Mouse (Mus musculus): ENCODE data around the gene Gm12216. TPM values are rescaled to one million over a fixed set of nuclear protein-coding genes. Genes with fewer than 3 reads are reported as not detected.

Gene Gm12216
- polyA plus RNA-seq, 1 experiment: 1.6 TPM

- Histone ChIP-seq H3K4me3 (peak within 1 kb of the TSS; percentile 89), H3ac (ENCODE audit: control insufficient read depth, insufficient read length) (peak within 1 kb of the TSS; percentile 78), H3K36me3 (ENCODE audit: control insufficient read depth, insufficient read depth) (peaks cover 15% of the 10 kb centered on the region), H3K4me2 (ENCODE audit: low read depth) (peak within 1 kb of the TSS; percentile 86), H3K27me3 (ENCODE audit: control insufficient read depth, insufficient read depth, insufficient read length) (no peaks in the 10 kb centered on the region), H3K79me2 (ENCODE audit: control insufficient read depth, insufficient read depth) (peaks cover 29% of the 10 kb centered on the region)
- TF ChIP-seq MAX (IDR thresholded peaks at IDR 0.05; ENCODE audit: low read depth): no peak
- TF ChIP-seq E2F4 (IDR thresholded peaks at IDR 0.05; ENCODE audit: insufficient read depth): no peak
- TF ChIP-seq CEBPB (IDR thresholded peaks at IDR 0.05; ENCODE audit: insufficient read depth, poor library complexity, severe bottlenecking): no peak
- TF ChIP-seq REST (IDR thresholded peaks at IDR 0.05; ENCODE audit: insufficient read depth, insufficient read length): peak; percentile 17
- peak; percentile 85 for TF ChIP-seq POLR2A (IDR thresholded peaks at IDR 0.05; ENCODE audit: insufficient read length, low read depth)
- TF ChIP-seq POLR2AphosphoS2 (IDR thresholded peaks at IDR 0.05; ENCODE audit: insufficient read length, low read depth): peak; percentile 93
- TF ChIP-seq MYOG (IDR thresholded peaks at IDR 0.05; ENCODE audit: control insufficient read depth in 1 of 3, insufficient read depth in 1 of 3, insufficient read length in 2 of 3, low read depth in 2 of 3): peak in 2 of 3 experiments; percentile 46 to 71
- TF ChIP-seq TCF12 (IDR thresholded peaks at IDR 0.05; ENCODE audit: insufficient read depth, poor library complexity, severe bottlenecking): no peak
- TF ChIP-seq SRF (IDR thresholded peaks at IDR 0.05; ENCODE audit: control insufficient read depth, insufficient read length, low read depth): no peak
- peak in 2 of 3 experiments; percentile 58 to 74 for TF ChIP-seq MYOD1 (IDR thresholded peaks at IDR 0.05; ENCODE audit: control insufficient read depth in 1 of 3, insufficient read length in 2 of 3, low read depth in 2 of 3)
Measured at GRCm38 (mm10) chr11:53769760-53770124, 89.3 kb downstream of the Gm12216 start, which contains the start of gene Irf1. TSS of gene Irf1 (plus strand) at chr11:53770014.

- no peak for TF ChIP-seq MYOD1 (IDR thresholded peaks at IDR 0.05; ENCODE audit: control insufficient read depth in 1 of 3, insufficient read length in 2 of 3, low read depth in 2 of 3)
- TF ChIP-seq CEBPB (IDR thresholded peaks at IDR 0.05; ENCODE audit: insufficient read depth, poor library complexity, severe bottlenecking): no peak
- no peak for TF ChIP-seq POLR2A (IDR thresholded peaks at IDR 0.05; ENCODE audit: insufficient read length, low read depth)
- TF ChIP-seq MAX (IDR thresholded peaks at IDR 0.05; ENCODE audit: low read depth): no peak
- no peak for TF ChIP-seq REST (IDR thresholded peaks at IDR 0.05; ENCODE audit: insufficient read depth, insufficient read length)
- no peak for TF ChIP-seq USF1 (IDR thresholded peaks at IDR 0.05; ENCODE audit: low read depth)
- TF ChIP-seq TCF3 (IDR thresholded peaks at IDR 0.05; ENCODE audit: insufficient read length, low read depth): no peak
- no peak for TF ChIP-seq E2F4 (IDR thresholded peaks at IDR 0.05; ENCODE audit: insufficient read depth)
- no peak for TF ChIP-seq SRF (IDR thresholded peaks at IDR 0.05; ENCODE audit: control insufficient read depth, insufficient read length, low read depth)
- no peak for TF ChIP-seq POLR2AphosphoS2 (IDR thresholded peaks at IDR 0.05; ENCODE audit: insufficient read length, low read depth)
- TF ChIP-seq MYOG (IDR thresholded peaks at IDR 0.05; ENCODE audit: control insufficient read depth in 1 of 3, insufficient read depth in 1 of 3, insufficient read length in 2 of 3, low read depth in 2 of 3): no peak
- no peak for TF ChIP-seq TCF12 (IDR thresholded peaks at IDR 0.05; ENCODE audit: insufficient read depth, poor library complexity, severe bottlenecking)
- peaks cover 10% of the 10 kb centered on the region for H3K36me3 ChIP-seq (ENCODE audit: control insufficient read depth, insufficient read depth)
- peak overlapping the region; percentile 66 for H3K4me2 ChIP-seq (ENCODE audit: low read depth)
- no peak overlapping the region for H3ac ChIP-seq (ENCODE audit: control insufficient read depth, insufficient read length)
- H3K27me3 ChIP-seq (ENCODE audit: control insufficient read depth, insufficient read depth, insufficient read length): no peaks in the 10 kb centered on the region
- H3K4me3 ChIP-seq: peak overlapping the region; percentile 89
- peaks cover 29% of the 10 kb centered on the region for H3K79me2 ChIP-seq (ENCODE audit: control insufficient read depth, insufficient read depth)
Measured at GRCm38 (mm10) chr11:53769185-53769576, 89.9 kb downstream of the Gm12216 start.

GRCm38 (mm10) chr11:53768422-53769184 is 90.5 kb downstream of the Gm12216 start:
- H3K36me3 ChIP-seq (ENCODE audit: control insufficient read depth, insufficient read depth): peaks cover 6% of the 10 kb centered on the region
- H3ac ChIP-seq (ENCODE audit: control insufficient read depth, insufficient read length): no peak overlapping the region
- H3K79me2 ChIP-seq (ENCODE audit: control insufficient read depth, insufficient read depth): peaks cover 29% of the 10 kb centered on the region
- no peak overlapping the region for H3K4me3 ChIP-seq
- H3K4me2 ChIP-seq (ENCODE audit: low read depth): no peak overlapping the region
- TF ChIP-seq MAX (IDR thresholded peaks at IDR 0.05; ENCODE audit: low read depth): no peak
- no peak for TF ChIP-seq E2F4 (IDR thresholded peaks at IDR 0.05; ENCODE audit: insufficient read depth)
- no peak for TF ChIP-seq POLR2AphosphoS2 (IDR thresholded peaks at IDR 0.05; ENCODE audit: insufficient read length, low read depth)
- TF ChIP-seq TCF12 (IDR thresholded peaks at IDR 0.05; ENCODE audit: insufficient read depth, poor library complexity, severe bottlenecking): no peak
- TF ChIP-seq CEBPB (IDR thresholded peaks at IDR 0.05; ENCODE audit: insufficient read depth, poor library complexity, severe bottlenecking): no peak
- no peak for TF ChIP-seq POLR2A (IDR thresholded peaks at IDR 0.05; ENCODE audit: insufficient read length, low read depth)
- no peak for TF ChIP-seq USF1 (IDR thresholded peaks at IDR 0.05; ENCODE audit: low read depth)
- TF ChIP-seq MYOG (IDR thresholded peaks at IDR 0.05; ENCODE audit: control insufficient read depth in 1 of 3, insufficient read depth in 1 of 3, insufficient read length in 2 of 3, low read depth in 2 of 3): no peak
- no peak for TF ChIP-seq REST (IDR thresholded peaks at IDR 0.05; ENCODE audit: insufficient read depth, insufficient read length)
- TF ChIP-seq SRF (IDR thresholded peaks at IDR 0.05; ENCODE audit: control insufficient read depth, insufficient read length, low read depth): no peak
- no peak for TF ChIP-seq TCF3 (IDR thresholded peaks at IDR 0.05; ENCODE audit: insufficient read length, low read depth)
- no peak for TF ChIP-seq MYOD1 (IDR thresholded peaks at IDR 0.05; ENCODE audit: control insufficient read depth in 1 of 3, insufficient read length in 2 of 3, low read depth in 2 of 3)
- H3K27me3 ChIP-seq (ENCODE audit: control insufficient read depth, insufficient read depth, insufficient read length): no peaks in the 10 kb centered on the region

- Histone ChIP-seq H3K4me2 (ENCODE audit: low read depth) (peak overlapping the region; percentile 75), H3K27me3 (ENCODE audit: control insufficient read depth, insufficient read depth, insufficient read length) (no peaks in the 10 kb centered on the region)
- TF ChIP-seq CEBPB (IDR thresholded peaks at IDR 0.05; ENCODE audit: insufficient read depth, poor library complexity, severe bottlenecking): no peak
- no peak for TF ChIP-seq MYOD1 (IDR thresholded peaks at IDR 0.05; ENCODE audit: control insufficient read depth in 1 of 3, insufficient read length in 2 of 3, low read depth in 2 of 3)
- TF ChIP-seq MAX (IDR thresholded peaks at IDR 0.05; ENCODE audit: low read depth): no peak
- no peak for TF ChIP-seq POLR2A (IDR thresholded peaks at IDR 0.05; ENCODE audit: insufficient read length, low read depth)
- no peak for TF ChIP-seq E2F4 (IDR thresholded peaks at IDR 0.05; ENCODE audit: insufficient read depth)
- no peak for TF ChIP-seq USF1 (IDR thresholded peaks at IDR 0.05; ENCODE audit: low read depth)
- no peak for TF ChIP-seq TCF3 (IDR thresholded peaks at IDR 0.05; ENCODE audit: insufficient read length, low read depth)
- TF ChIP-seq REST (IDR thresholded peaks at IDR 0.05; ENCODE audit: insufficient read depth, insufficient read length): no peak
- no peak for TF ChIP-seq SRF (IDR thresholded peaks at IDR 0.05; ENCODE audit: control insufficient read depth, insufficient read length, low read depth)
- TF ChIP-seq TCF12 (IDR thresholded peaks at IDR 0.05; ENCODE audit: insufficient read depth, poor library complexity, severe bottlenecking): no peak
- no peak for TF ChIP-seq POLR2AphosphoS2 (IDR thresholded peaks at IDR 0.05; ENCODE audit: insufficient read length, low read depth)
- no peak for TF ChIP-seq MYOG (IDR thresholded peaks at IDR 0.05; ENCODE audit: control insufficient read depth in 1 of 3, insufficient read depth in 1 of 3, insufficient read length in 2 of 3, low read depth in 2 of 3)
Measured at GRCm38 (mm10) chr11:53764581-53764980, 94.5 kb downstream of the Gm12216 start.

More at GRCm38 (mm10) chr11:53764581-53764980, 94.5 kb downstream of the Gm12216 start:
- no peak overlapping the region for H3K4me3 ChIP-seq
- no peak overlapping the region for H3ac ChIP-seq (ENCODE audit: control insufficient read depth, insufficient read length)
- no peaks in the 10 kb centered on the region for H3K79me2 ChIP-seq (ENCODE audit: control insufficient read depth, insufficient read depth)
- H3K36me3 ChIP-seq (ENCODE audit: control insufficient read depth, insufficient read depth): no peaks in the 10 kb centered on the region

Measured in myocyte (in vitro differentiated cells).